Mouse (Mus musculus): ENCODE measurements at regions not wholly inside any gene's neighbourhood (a gene's known extent, or its start where the extent isn't known, plus 50 kb on each side); places are given as distances from the start of the nearest gene placed in this dataset.
"Not testable (repeated sequence)": the region's sequence is repeated elsewhere in the genome, so short reads cannot be mapped to it uniquely, and the experiment has no call there.

GRCm38 (mm10) chr5:134046086-134046485, 53.4 kb upstream of the Castor2 start:
- Histone ChIP-seq H3K4me1 (ENCODE audit: control insufficient read depth, insufficient read depth, low read length) (0 out of 2 replicates have a peak, but pooled peaks cover 2% of the 10 kb centered on the region), H3K9ac (ENCODE audit: low read length) (no peak overlapping the region), H3K36me3 (ENCODE audit: control insufficient read depth, insufficient read depth, low read length) (no peaks in the 10 kb centered on the region), H3K4me3 (replicated peaks; ENCODE audit: low read length) (no peak overlapping the region), H3K9me3 (replicated peaks; ENCODE audit: control insufficient read depth, low read length) (no peaks in the 10 kb centered on the region; the same call in 1 of the 2 replicates), H3K27ac (ENCODE audit: low read length) (no peak overlapping the region), H3K27me3 (ENCODE audit: control insufficient read depth, insufficient read depth, low read length) (no peaks in the 10 kb centered on the region), H3K4me2 (ENCODE audit: low read depth, low read length) (no peak overlapping the region)
- ATAC-seq (ENCODE audit: insufficient read depth, low FRiP score), result no peak
- WGBS, result 70% methylated on average over 6 of the region's 6 CpGs

- H3K4me2 ChIP-seq (ENCODE audit: low read depth, low read length); H3K9me3 ChIP-seq (replicated peaks; ENCODE audit: control insufficient read depth, low read length); H3K27ac ChIP-seq (ENCODE audit: low read length); H3K36me3 ChIP-seq (ENCODE audit: control insufficient read depth, insufficient read depth, low read length); H3K4me1 ChIP-seq (ENCODE audit: control insufficient read depth, insufficient read depth, low read length); H3K27me3 ChIP-seq (ENCODE audit: control insufficient read depth, insufficient read depth, low read length); H3K9ac ChIP-seq (ENCODE audit: low read length); H3K4me3 ChIP-seq (replicated peaks; ENCODE audit: low read length); ATAC-seq (ENCODE audit: insufficient read depth, low FRiP score): not testable (repeated sequence)
- 80% methylated on average over 1 of the region's 2 CpGs for WGBS
These were observed 56.6 kb upstream of the Castor2 start for GRCm38 (mm10) chr5:134042938-134043337.

- Histone ChIP-seq H3K27me3 (ENCODE audit: control insufficient read depth, insufficient read depth, low read length) (no peaks in the 10 kb centered on the region), H3K9me3 (replicated peaks; ENCODE audit: control insufficient read depth, low read length) (no peaks in the 10 kb centered on the region), H3K4me3 (replicated peaks; ENCODE audit: low read length) (no peak overlapping the region), H3K9ac (ENCODE audit: low read length) (no peak overlapping the region), H3K27ac (ENCODE audit: low read length) (no peak overlapping the region; the same call in 1 of the 2 replicates), H3K36me3 (ENCODE audit: control insufficient read depth, insufficient read depth, low read length) (no peaks in the 10 kb centered on the region), H3K4me1 (ENCODE audit: control insufficient read depth, insufficient read depth, low read length) (no peaks in the 10 kb centered on the region), H3K4me2 (ENCODE audit: low read depth, low read length) (peak overlapping the region; percentile 19; the same call in 1 of the 2 replicates)
- no peak for ATAC-seq (ENCODE audit: insufficient read depth, low FRiP score)
- WGBS, result 47% methylated on average over 11 of the region's 11 CpGs
These were observed 72.1 kb upstream of the Castor2 start for GRCm38 (mm10) chr5:134027316-134027966.

GRCm38 (mm10) chr5:134019651-134020432, 79.7 kb upstream of the Castor2 start:
- no peak overlapping the region for H3K27ac ChIP-seq (ENCODE audit: low read length)
- ATAC-seq (ENCODE audit: insufficient read depth, low FRiP score), result no peak
- no peak overlapping the region for H3K9ac ChIP-seq (ENCODE audit: low read length)
- H3K4me1 ChIP-seq (ENCODE audit: control insufficient read depth, insufficient read depth, low read length), result peaks cover under 1% of the 10 kb centered on the region
- no peak overlapping the region for H3K4me2 ChIP-seq (ENCODE audit: low read depth, low read length)
- no peaks in the 10 kb centered on the region for H3K9me3 ChIP-seq (replicated peaks; ENCODE audit: control insufficient read depth, low read length)
- no peaks in the 10 kb centered on the region for H3K36me3 ChIP-seq (ENCODE audit: control insufficient read depth, insufficient read depth, low read length)
- WGBS, result 83% methylated on average over 13 of the region's 13 CpGs
- H3K4me3 ChIP-seq (replicated peaks; ENCODE audit: low read length), result no peak overlapping the region
- H3K27me3 ChIP-seq (ENCODE audit: control insufficient read depth, insufficient read depth, low read length), result no peaks in the 10 kb centered on the region

GRCm38 (mm10) chr5:134014257-134015163, 85.0 kb upstream of the Castor2 start:
- H3K4me2 ChIP-seq (ENCODE audit: low read depth, low read length), result peak overlapping the region; percentile 37
- no peaks in the 10 kb centered on the region for H3K9me3 ChIP-seq (replicated peaks; ENCODE audit: control insufficient read depth, low read length)
- ATAC-seq (ENCODE audit: insufficient read depth, low FRiP score), result peak; percentile 85
- H3K27ac ChIP-seq (ENCODE audit: low read length), result peak overlapping the region; percentile 81
- 0 out of 2 replicates have a peak overlapping the region, but pooled peaks have one; percentile 35 for H3K9ac ChIP-seq (ENCODE audit: low read length)
- no peaks in the 10 kb centered on the region for H3K36me3 ChIP-seq (ENCODE audit: control insufficient read depth, insufficient read depth, low read length)
- peaks cover 8% of the 10 kb centered on the region for H3K4me1 ChIP-seq (ENCODE audit: control insufficient read depth, insufficient read depth, low read length)
- no peaks in the 10 kb centered on the region for H3K27me3 ChIP-seq (ENCODE audit: control insufficient read depth, insufficient read depth, low read length)
- 25% methylated on average over 13 of the region's 13 CpGs for WGBS
- H3K4me3 ChIP-seq (replicated peaks; ENCODE audit: low read length), result no peak overlapping the region

- Histone ChIP-seq H3K27me3 (ENCODE audit: control insufficient read depth, insufficient read depth, low read length) (no peaks in the 10 kb centered on the region; the same call in 1 of the 2 replicates), H3K27ac (ENCODE audit: low read length) (no peak overlapping the region), H3K4me1 (ENCODE audit: control insufficient read depth, insufficient read depth, low read length) (peaks cover 8% of the 10 kb centered on the region), H3K9ac (ENCODE audit: low read length) (no peak overlapping the region), H3K9me3 (replicated peaks; ENCODE audit: control insufficient read depth, low read length) (no peaks in the 10 kb centered on the region), H3K4me2 (ENCODE audit: low read depth, low read length) (no peak overlapping the region), H3K4me3 (replicated peaks; ENCODE audit: low read length) (no peak overlapping the region), H3K36me3 (ENCODE audit: control insufficient read depth, insufficient read depth, low read length) (no peaks in the 10 kb centered on the region)
- no peak for ATAC-seq (ENCODE audit: insufficient read depth, low FRiP score)
- 80% methylated on average over 8 of the region's 8 CpGs for WGBS
These were observed 86.3 kb upstream of the Castor2 start for GRCm38 (mm10) chr5:134013206-134013605.

GRCm38 (mm10) chr5:134009843-134010242, 89.7 kb upstream of the Castor2 start:
- H3K9ac ChIP-seq (ENCODE audit: low read length), result no peak overlapping the region
- no peaks in the 10 kb centered on the region for H3K36me3 ChIP-seq (ENCODE audit: control insufficient read depth, insufficient read depth, low read length)
- no peak overlapping the region for H3K4me2 ChIP-seq (ENCODE audit: low read depth, low read length)
- H3K4me3 ChIP-seq (replicated peaks; ENCODE audit: low read length), result no peak overlapping the region
- no peaks in the 10 kb centered on the region; the same call in 1 of the 2 replicates for H3K27me3 ChIP-seq (ENCODE audit: control insufficient read depth, insufficient read depth, low read length)
- H3K27ac ChIP-seq (ENCODE audit: low read length), result no peak overlapping the region
- H3K9me3 ChIP-seq (replicated peaks; ENCODE audit: control insufficient read depth, low read length), result no peaks in the 10 kb centered on the region
- peaks cover 7% of the 10 kb centered on the region for H3K4me1 ChIP-seq (ENCODE audit: control insufficient read depth, insufficient read depth, low read length)
- ATAC-seq (ENCODE audit: insufficient read depth, low FRiP score), result no peak
- WGBS, result 78% methylated on average over 14 of the region's 14 CpGs

GRCm38 (mm10) chr5:134007127-134007771, 92.3 kb upstream of the Castor2 start:
- 20% methylated on average over 3 of the region's 3 CpGs for WGBS
- peak; percentile 74 for ATAC-seq (ENCODE audit: insufficient read depth, low FRiP score)
- Histone ChIP-seq H3K9ac (ENCODE audit: low read length) (no peak overlapping the region), H3K9me3 (replicated peaks; ENCODE audit: control insufficient read depth, low read length) (no peaks in the 10 kb centered on the region), H3K4me2 (ENCODE audit: low read depth, low read length) (no peak overlapping the region; the same call in 1 of the 2 replicates), H3K36me3 (ENCODE audit: control insufficient read depth, insufficient read depth, low read length) (no peaks in the 10 kb centered on the region), H3K4me3 (replicated peaks; ENCODE audit: low read length) (no peak overlapping the region), H3K27me3 (ENCODE audit: control insufficient read depth, insufficient read depth, low read length) (no peaks in the 10 kb centered on the region; the same call in 1 of the 2 replicates), H3K27ac (ENCODE audit: low read length) (no peak overlapping the region), H3K4me1 (ENCODE audit: control insufficient read depth, insufficient read depth, low read length) (no peaks in the 10 kb centered on the region)
